Mouse (Mus musculus): ENCODE measurements around the gene Topbp1. TPM values are rescaled to one million over a fixed set of nuclear protein-coding genes. Genes with fewer than 3 reads are reported as not detected.
A peak's percentile ranks its signal among the peaks of the same experiment; 100 is the strongest.

Topbp1 gene
- polyA plus RNA-seq, 1 experiment = 20.4 TPM

GRCm38 (mm10) chr9:103357893-103358292 lies 52.9 kb downstream of the Topbp1 start:
- H3K27ac ChIP-seq (ENCODE audit: control insufficient read depth, insufficient read depth, low read depth, low read length) = no peak overlapping the region
- H3K4me1 ChIP-seq (ENCODE audit: control insufficient read depth, insufficient read depth, low read length) = no peaks in the 10 kb centered on the region
- no peak for TF ChIP-seq CTCF (IDR thresholded peaks at IDR 0.05; ENCODE audit: control insufficient read depth, insufficient read depth, insufficient replicate concordance, low read depth, low read length)
- no peak for TF ChIP-seq POLR2A (IDR thresholded peaks at IDR 0.05; ENCODE audit: control insufficient read depth, low read depth, low read length)
- H3K36me3 ChIP-seq (ENCODE audit: control insufficient read depth, insufficient read depth, low read length) = peaks cover 3% of the 10 kb centered on the region; the same call in 1 of the 2 replicates
- H3K4me3 ChIP-seq (ENCODE audit: control insufficient read depth, low read depth, low read length) = no peak overlapping the region
- no peaks in the 10 kb centered on the region for H3K27me3 ChIP-seq (ENCODE audit: control insufficient read depth, insufficient read depth, low read length)

- H3K27ac ChIP-seq (ENCODE audit: control insufficient read depth, insufficient read depth, low read depth, low read length) = no peak overlapping the region
- H3K36me3 ChIP-seq (ENCODE audit: control insufficient read depth, insufficient read depth, low read length) = peaks cover 3% of the 10 kb centered on the region; the same call in 1 of the 2 replicates
- no peak overlapping the region for H3K4me3 ChIP-seq (ENCODE audit: control insufficient read depth, low read depth, low read length)
- H3K4me1 ChIP-seq (ENCODE audit: control insufficient read depth, insufficient read depth, low read length) = peaks cover 2% of the 10 kb centered on the region; the same call in 1 of the 2 replicates
- no peak for TF ChIP-seq CTCF (IDR thresholded peaks at IDR 0.05; ENCODE audit: control insufficient read depth, insufficient read depth, insufficient replicate concordance, low read depth, low read length)
- TF ChIP-seq POLR2A (IDR thresholded peaks at IDR 0.05; ENCODE audit: control insufficient read depth, low read depth, low read length) = no peak
- no peaks in the 10 kb centered on the region for H3K27me3 ChIP-seq (ENCODE audit: control insufficient read depth, insufficient read depth, low read length)
Measured at GRCm38 (mm10) chr9:103358545-103358944, 53.5 kb downstream of the Topbp1 start.

- Histone ChIP-seq H3K36me3 (ENCODE audit: control insufficient read depth, insufficient read depth, low read length) (peaks cover 3% of the 10 kb centered on the region; the same call in 1 of the 2 replicates), H3K27ac (ENCODE audit: control insufficient read depth, insufficient read depth, low read depth, low read length) (no peak overlapping the region), H3K4me3 (ENCODE audit: control insufficient read depth, low read depth, low read length) (no peak overlapping the region), H3K27me3 (ENCODE audit: control insufficient read depth, insufficient read depth, low read length) (no peaks in the 10 kb centered on the region), H3K4me1 (ENCODE audit: control insufficient read depth, insufficient read depth, low read length) (peaks cover 4% of the 10 kb centered on the region)
- TF ChIP-seq CTCF (IDR thresholded peaks at IDR 0.05; ENCODE audit: control insufficient read depth, insufficient read depth, insufficient replicate concordance, low read depth, low read length) (no peak), POLR2A (IDR thresholded peaks at IDR 0.05; ENCODE audit: control insufficient read depth, low read depth, low read length) (no peak)
Measured at GRCm38 (mm10) chr9:103360642-103361041, 55.6 kb downstream of the Topbp1 start.

- H3K36me3 ChIP-seq (ENCODE audit: control insufficient read depth, insufficient read depth, low read length) = peaks cover 3% of the 10 kb centered on the region; the same call in 1 of the 2 replicates
- peak overlapping the region; percentile 53 for H3K4me3 ChIP-seq (ENCODE audit: control insufficient read depth, low read depth, low read length)
- H3K27ac ChIP-seq (ENCODE audit: control insufficient read depth, insufficient read depth, low read depth, low read length) = no peak overlapping the region
- no peaks in the 10 kb centered on the region for H3K27me3 ChIP-seq (ENCODE audit: control insufficient read depth, insufficient read depth, low read length)
- peaks cover 4% of the 10 kb centered on the region for H3K4me1 ChIP-seq (ENCODE audit: control insufficient read depth, insufficient read depth, low read length)
- TF ChIP-seq POLR2A (IDR thresholded peaks at IDR 0.05; ENCODE audit: control insufficient read depth, low read depth, low read length) = no peak
- no peak for TF ChIP-seq CTCF (IDR thresholded peaks at IDR 0.05; ENCODE audit: control insufficient read depth, insufficient read depth, insufficient replicate concordance, low read depth, low read length)
Measured at GRCm38 (mm10) chr9:103363088-103363487, 58.1 kb downstream of the Topbp1 start.

GRCm38 (mm10) chr9:103363730-103364417 lies 58.9 kb downstream of the Topbp1 start:
- peak overlapping the region; percentile 20; the same call in 1 of the 2 replicates for H3K27ac ChIP-seq (ENCODE audit: control insufficient read depth, insufficient read depth, low read depth, low read length)
- H3K36me3 ChIP-seq (ENCODE audit: control insufficient read depth, insufficient read depth, low read length) = peaks cover 1% of the 10 kb centered on the region; the same call in 1 of the 2 replicates
- H3K4me1 ChIP-seq (ENCODE audit: control insufficient read depth, insufficient read depth, low read length) = peaks cover 4% of the 10 kb centered on the region

GRCm38 (mm10) chr9:103364601-103365289 lies 59.7 kb downstream of the Topbp1 start:
- peak overlapping the region; percentile 88 for H3K27ac ChIP-seq (ENCODE audit: control insufficient read depth, insufficient read depth, low read depth, low read length)
- no peaks in the 10 kb centered on the region for H3K27me3 ChIP-seq (ENCODE audit: control insufficient read depth, insufficient read depth, low read length)
- H3K4me3 ChIP-seq (ENCODE audit: control insufficient read depth, low read depth, low read length) = peak overlapping the region; percentile 85
- H3K4me1 ChIP-seq (ENCODE audit: control insufficient read depth, insufficient read depth, low read length) = peaks cover 4% of the 10 kb centered on the region
- TF ChIP-seq CTCF (IDR thresholded peaks at IDR 0.05; ENCODE audit: control insufficient read depth, insufficient read depth, insufficient replicate concordance, low read depth, low read length) (no peak), POLR2A (IDR thresholded peaks at IDR 0.05; ENCODE audit: control insufficient read depth, low read depth, low read length) (peak; percentile 27; the same call in 1 of the 2 replicates)
- H3K36me3 ChIP-seq (ENCODE audit: control insufficient read depth, insufficient read depth, low read length) = no peaks in the 10 kb centered on the region; the same call in 1 of the 2 replicates

More at GRCm38 (mm10) chr9:103363730-103364417, 58.9 kb downstream of the Topbp1 start:
- no peak for TF ChIP-seq POLR2A (IDR thresholded peaks at IDR 0.05; ENCODE audit: control insufficient read depth, low read depth, low read length)
- TF ChIP-seq CTCF (IDR thresholded peaks at IDR 0.05; ENCODE audit: control insufficient read depth, insufficient read depth, insufficient replicate concordance, low read depth, low read length) = no peak
- Histone ChIP-seq H3K27me3 (ENCODE audit: control insufficient read depth, insufficient read depth, low read length) (no peaks in the 10 kb centered on the region), H3K4me3 (ENCODE audit: control insufficient read depth, low read depth, low read length) (peak overlapping the region; percentile 85)
